Mouse (Mus musculus) gastrocnemius, postnatal 10 days (tissue): ENCODE results near the gene Tmigd3. TPM values are rescaled to one million over a fixed set of nuclear protein-coding genes. Genes with fewer than 3 reads are reported as not detected.
"Not testable (repeated sequence)": the region's sequence is repeated elsewhere in the genome, so short reads cannot be mapped to it uniquely, and the experiment has no call there.

Experiments
- DNase-seq: peaks from one replicate; pipeline ENCODE4 v3.0.0; 2021; ENCODE audit warnings: mixed read lengths
- total RNA-seq, 2 experiments: library from RNA; stranded (reverse); gene quantifications; 2 replicates each; pipeline ENCODE4 v1.2.3; 2021

Gene Tmigd3
- total RNA-seq, 2 experiments from 2014 or later, result 0.36 TPM; not detected in 1

- no peak for DNase-seq
Observed at GRCm38 (mm10) chr3:105904213-105904612, 33.5 kb downstream of the Tmigd3 start.

- DNase-seq, result no peak
Observed at GRCm38 (mm10) chr3:105904721-105905120, 34.0 kb downstream of the Tmigd3 start.

GRCm38 (mm10) chr3:105907956-105908655, 37.4 kb downstream of the Tmigd3 start:
- no peak for DNase-seq

GRCm38 (mm10) chr3:105908976-105909375, 38.3 kb downstream of the Tmigd3 start:
- DNase-seq, result no peak

- DNase-seq, result no peak
Observed at GRCm38 (mm10) chr3:105910519-105911190, 40.0 kb downstream of the Tmigd3 start.

- DNase-seq, result no peak
Observed at GRCm38 (mm10) chr3:105912097-105912880, 41.6 kb downstream of the Tmigd3 start.

GRCm38 (mm10) chr3:105913839-105914681, 43.4 kb downstream of the Tmigd3 start:
- DNase-seq, result no peak

- DNase-seq, result no peak
Observed at GRCm38 (mm10) chr3:105915281-105915680, 44.6 kb downstream of the Tmigd3 start.

- not testable (repeated sequence) for DNase-seq
Observed at GRCm38 (mm10) chr3:105916455-105916854, 45.8 kb downstream of the Tmigd3 start.

GRCm38 (mm10) chr3:105917656-105918354, 47.1 kb downstream of the Tmigd3 start:
- DNase-seq, result no peak

GRCm38 (mm10) chr3:105918355-105918745, 47.6 kb downstream of the Tmigd3 start:
- no peak for DNase-seq

- not testable (repeated sequence) for DNase-seq
Observed at GRCm38 (mm10) chr3:105920743-105921142, 50.0 kb downstream of the Tmigd3 start.

- no peak for DNase-seq
Observed at GRCm38 (mm10) chr3:105921959-105922358, 51.3 kb downstream of the Tmigd3 start.

- no peak for DNase-seq
Observed at GRCm38 (mm10) chr3:105924616-105925015, 53.9 kb downstream of the Tmigd3 start.

- DNase-seq, result no peak
Observed at GRCm38 (mm10) chr3:105927561-105928194, 57.0 kb downstream of the Tmigd3 start.

GRCm38 (mm10) chr3:105928195-105928569, 57.5 kb downstream of the Tmigd3 start:
- DNase-seq, result no peak

- DNase-seq, result no peak
Observed at GRCm38 (mm10) chr3:105928781-105929180, 58.1 kb downstream of the Tmigd3 start.

GRCm38 (mm10) chr3:105929821-105930220, 59.1 kb downstream of the Tmigd3 start:
- DNase-seq, result no peak

- no peak for DNase-seq
Observed at GRCm38 (mm10) chr3:105931095-105931494, 60.4 kb downstream of the Tmigd3 start.

- DNase-seq, result no peak
Observed at GRCm38 (mm10) chr3:105932240-105933071, 61.8 kb downstream of the Tmigd3 start, which contains the start of gene I830077J02Rik. TSS of gene I830077J02Rik (minus strand) at chr3:105932664.
